Mouse (Mus musculus): ENCODE measurements at regions not wholly inside any gene's neighbourhood (a gene's known extent, or its start where the extent isn't known, plus 50 kb on each side); places are given as distances from the start of the nearest gene placed in this dataset.
"Not testable (repeated sequence)": the region's sequence is repeated elsewhere in the genome, so short reads cannot be mapped to it uniquely, and the experiment has no call there.

DNA sequence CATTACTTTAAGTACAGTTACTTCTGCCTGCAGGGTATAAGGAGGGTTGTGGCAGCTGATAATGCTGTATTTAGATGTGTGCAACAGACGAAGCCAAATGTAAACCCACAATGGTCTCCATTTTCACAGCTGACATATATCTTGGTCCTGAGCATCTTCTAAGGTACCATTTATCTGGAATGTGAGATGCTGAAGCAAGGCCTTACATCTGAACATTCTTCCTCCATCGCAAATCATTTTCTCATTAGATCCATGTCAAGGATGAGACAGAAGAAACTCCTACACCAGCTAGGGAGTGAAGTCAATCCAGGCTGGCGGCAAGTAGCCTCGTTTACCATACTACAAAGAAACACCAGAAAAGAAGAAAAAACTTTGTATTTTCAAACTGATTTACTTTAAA lies 228.4 kb upstream of the Hand2 start:
- TF ChIP-seq CTCF (IDR thresholded peaks at IDR 0.05): no peak
- H3K27ac ChIP-seq: no peak overlapping the region
- intact Hi-C loops (cut with DNase I): no loop called here
- no peak for DNase-seq (ENCODE audit: extremely low spot score in 1 of 2, low spot score in 2 of 2)
- no peak overlapping the region for H3K4me3 ChIP-seq

DNA sequence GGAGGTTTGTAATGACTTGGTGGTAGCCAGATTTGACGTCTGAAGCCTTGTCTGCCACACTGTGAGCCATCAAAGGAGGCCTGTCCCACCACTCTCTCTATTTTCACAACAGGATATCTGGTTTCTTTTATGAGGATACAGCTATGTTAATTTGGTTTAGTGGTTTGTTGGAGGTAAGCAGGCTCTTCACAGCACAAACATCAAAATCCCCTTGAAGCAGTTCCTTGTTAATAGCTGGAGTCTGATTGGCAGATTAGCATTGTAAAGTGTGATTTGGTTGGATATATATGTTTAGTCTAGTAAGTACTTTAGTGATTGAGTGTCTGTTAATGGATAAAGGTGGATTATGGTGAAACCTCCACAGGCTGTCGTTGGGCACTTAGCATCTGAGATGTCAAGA lies 225.6 kb upstream of the Hand2 start:
- no peak for TF ChIP-seq CTCF (IDR thresholded peaks at IDR 0.05)
- intact Hi-C loops (cut with DNase I): no loop called here

DNA sequence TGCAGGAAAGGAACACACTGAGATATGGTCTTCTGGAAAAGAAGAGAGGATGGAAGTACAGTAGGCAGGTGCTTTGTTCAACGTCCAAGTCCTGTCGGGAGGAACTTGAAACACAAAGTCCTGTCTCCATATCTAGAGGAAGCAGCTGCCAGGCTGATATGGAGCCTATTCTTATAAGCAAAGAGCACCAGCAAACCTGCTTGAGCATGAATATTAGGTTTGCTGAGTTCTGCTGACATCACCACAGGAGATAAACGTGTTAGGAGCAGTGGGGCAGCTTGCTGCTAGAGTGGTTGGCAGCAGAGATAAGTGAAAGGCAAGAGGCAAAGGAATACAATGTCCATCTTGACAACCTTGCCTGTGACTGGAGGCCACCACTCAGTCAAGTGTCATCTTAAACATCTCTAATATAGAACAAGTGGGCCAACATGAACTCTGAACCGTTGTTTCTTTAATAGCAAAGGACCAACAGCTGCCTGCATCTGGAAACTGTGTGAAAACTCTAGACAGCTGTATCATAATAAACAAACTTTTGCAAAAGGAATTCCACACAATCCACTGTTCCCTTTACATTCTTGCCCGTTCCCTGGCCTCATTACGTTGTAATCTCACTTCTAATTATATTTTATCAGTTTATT lies 209.9 kb upstream of the Hand2 start:
- DNase-seq (ENCODE audit: extremely low spot score in 1 of 2, low spot score in 2 of 2); H3K4me3 ChIP-seq; H3K27ac ChIP-seq; intact Hi-C loops (cut with DNase I): not testable (repeated sequence)

More for the DNA sequence above, 225.6 kb upstream of the Hand2 start:
- DNase-seq (ENCODE audit: extremely low spot score in 1 of 2, low spot score in 2 of 2): no peak
- H3K4me3 ChIP-seq: no peak overlapping the region
- H3K27ac ChIP-seq: no peak overlapping the region

DNA sequence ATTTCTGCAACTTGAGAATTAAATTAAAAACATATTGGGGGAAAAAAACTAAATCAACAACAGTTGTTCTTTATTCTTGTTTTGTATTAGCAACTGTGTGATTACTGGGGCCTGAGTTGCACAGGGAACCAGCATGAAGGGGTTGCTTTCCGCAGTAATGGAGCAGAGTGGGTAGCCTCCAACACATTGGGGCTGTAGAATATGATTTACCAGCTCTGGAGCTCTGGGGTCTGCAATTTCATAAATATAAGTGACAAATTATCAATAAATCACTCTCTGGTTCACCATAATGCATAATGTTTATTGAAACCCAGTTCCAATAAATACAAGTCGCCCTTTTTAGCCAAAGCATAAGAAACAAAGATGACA lies 209.4 kb upstream of the Hand2 start:
- H3K4me3 ChIP-seq: no peak overlapping the region
- intact Hi-C loops (cut with DNase I): no loop called here
- no peak for TF ChIP-seq CTCF (IDR thresholded peaks at IDR 0.05)

DNA sequence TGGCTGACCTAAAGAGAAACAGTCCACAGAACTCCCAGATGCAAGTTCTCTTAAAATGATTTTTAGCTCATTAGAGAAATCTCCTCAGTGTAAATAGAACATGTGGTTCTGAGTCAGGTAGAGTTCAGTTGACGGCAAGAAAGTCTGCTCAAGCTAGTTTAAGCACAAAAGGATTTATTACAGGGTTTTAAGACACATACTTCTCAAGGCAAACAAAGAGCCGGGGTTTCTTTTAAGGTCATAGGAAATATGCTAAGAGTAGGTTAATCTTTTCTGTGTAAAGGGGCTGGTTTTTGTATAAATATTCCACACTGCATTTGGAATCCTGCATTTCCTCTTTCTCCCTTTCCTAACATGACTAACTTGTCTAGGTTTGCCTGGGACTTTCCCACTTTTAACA lies 206.9 kb upstream of the Hand2 start:
- no peak for TF ChIP-seq CTCF (IDR thresholded peaks at IDR 0.05)
- intact Hi-C loops (cut with DNase I): no loop called here
- H3K4me3 ChIP-seq: no peak overlapping the region

More for the DNA sequence above, 209.4 kb upstream of the Hand2 start:
- DNase-seq (ENCODE audit: extremely low spot score in 1 of 2, low spot score in 2 of 2): no peak
- H3K27ac ChIP-seq: no peak overlapping the region

DNA sequence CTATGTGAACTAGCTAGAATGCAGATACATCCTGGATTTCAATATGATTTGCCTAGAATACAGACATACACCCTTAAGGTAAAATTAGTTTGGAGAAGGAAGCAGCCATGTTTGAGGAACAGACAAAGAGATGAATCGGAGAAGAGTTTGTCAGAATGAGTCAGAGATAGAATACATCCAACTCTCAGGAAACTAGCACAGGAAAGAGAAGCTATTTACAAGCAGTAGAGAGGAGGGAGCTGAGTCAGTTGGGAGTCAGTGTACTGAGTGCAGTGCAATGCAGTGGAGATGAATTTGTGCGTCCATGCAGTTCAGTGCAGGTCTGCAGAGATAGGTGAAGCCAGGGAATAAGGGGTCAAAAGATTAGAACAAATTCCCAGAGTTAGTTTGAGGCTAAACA lies 205.5 kb upstream of the Hand2 start:
- DNase-seq (ENCODE audit: extremely low spot score in 1 of 2, low spot score in 2 of 2): no peak
- no peak overlapping the region for H3K4me3 ChIP-seq
- TF ChIP-seq CTCF (IDR thresholded peaks at IDR 0.05): no peak
- no peak overlapping the region for H3K27ac ChIP-seq
- intact Hi-C loops (cut with DNase I): no loop called here

More for the DNA sequence above, 206.9 kb upstream of the Hand2 start:
- no peak overlapping the region for H3K27ac ChIP-seq
- DNase-seq (ENCODE audit: extremely low spot score in 1 of 2, low spot score in 2 of 2): no peak

DNA sequence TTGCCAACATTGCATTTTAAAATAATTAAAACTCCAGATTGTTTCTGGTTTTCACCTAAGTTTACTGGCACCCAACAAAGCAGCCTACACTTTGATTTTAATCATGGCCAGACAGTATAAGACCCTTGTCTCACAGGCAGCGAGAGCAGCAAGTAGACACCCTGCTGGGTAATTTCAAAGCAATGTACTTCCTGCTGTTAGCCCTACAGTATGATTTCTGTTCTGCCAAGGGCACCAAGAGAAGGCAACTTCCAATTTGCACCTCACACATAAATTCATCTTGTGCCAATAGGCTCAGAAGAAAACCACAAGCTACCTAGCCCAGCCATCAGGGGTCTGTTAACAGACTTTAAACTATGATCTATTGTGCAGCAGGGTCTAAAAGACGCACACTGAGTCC lies 186.7 kb upstream of the Hand2 start:
- intact Hi-C loops (cut with DNase I): no loop called here
- TF ChIP-seq CTCF (IDR thresholded peaks at IDR 0.05): no peak
- no peak for DNase-seq (ENCODE audit: extremely low spot score in 1 of 2, low spot score in 2 of 2)
- no peak overlapping the region for H3K4me3 ChIP-seq
- H3K27ac ChIP-seq: no peak overlapping the region

DNA sequence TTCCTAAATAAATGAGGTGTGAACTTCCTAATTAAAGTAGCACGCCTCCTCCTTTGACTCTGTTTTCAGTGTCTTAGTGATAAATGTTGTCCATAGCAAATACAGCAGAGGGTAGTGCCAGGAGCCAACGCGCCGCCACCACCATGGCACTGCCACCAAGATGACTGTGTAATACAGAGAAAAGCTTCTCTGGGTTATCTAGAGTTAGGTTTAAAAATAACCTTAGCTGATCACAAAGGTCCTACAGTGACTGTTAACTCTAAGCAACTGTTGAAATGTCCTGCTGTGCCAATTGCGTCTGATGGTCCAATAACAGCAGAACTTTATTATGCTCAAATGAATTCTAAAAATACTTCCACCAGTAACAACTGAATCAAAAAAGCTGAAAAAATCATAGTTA lies 186.1 kb upstream of the Hand2 start:
- Histone ChIP-seq H3K27ac (no peak overlapping the region), H3K4me3 (no peak overlapping the region)
- no peak for DNase-seq (ENCODE audit: extremely low spot score in 1 of 2, low spot score in 2 of 2)
- no peak for TF ChIP-seq CTCF (IDR thresholded peaks at IDR 0.05)
- intact Hi-C loops (cut with DNase I): no loop called here

DNA sequence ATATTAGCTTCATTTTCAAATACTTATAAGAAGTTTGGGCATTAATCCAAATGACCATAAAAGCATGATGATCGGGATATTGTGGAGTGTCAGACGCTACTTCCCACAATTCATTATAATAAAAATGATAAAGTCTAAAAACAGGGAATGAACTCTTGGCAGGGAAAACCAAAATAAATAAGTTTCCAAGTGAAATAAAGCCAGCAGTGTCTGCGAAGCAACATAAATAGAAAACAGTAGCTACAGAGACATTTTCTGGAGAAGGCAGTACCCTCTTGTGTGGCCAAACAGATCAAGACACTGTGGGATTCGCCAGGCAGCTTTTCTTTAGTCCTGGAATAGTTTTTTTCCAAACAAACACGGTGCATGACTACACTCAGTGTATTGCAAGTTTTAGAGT lies 172.7 kb upstream of the Hand2 start:
- no peak overlapping the region for H3K27ac ChIP-seq
- no peak for TF ChIP-seq CTCF (IDR thresholded peaks at IDR 0.05)
- no peak for DNase-seq (ENCODE audit: extremely low spot score in 1 of 2, low spot score in 2 of 2)
- intact Hi-C loops (cut with DNase I): no loop called here
- no peak overlapping the region for H3K4me3 ChIP-seq

DNA sequence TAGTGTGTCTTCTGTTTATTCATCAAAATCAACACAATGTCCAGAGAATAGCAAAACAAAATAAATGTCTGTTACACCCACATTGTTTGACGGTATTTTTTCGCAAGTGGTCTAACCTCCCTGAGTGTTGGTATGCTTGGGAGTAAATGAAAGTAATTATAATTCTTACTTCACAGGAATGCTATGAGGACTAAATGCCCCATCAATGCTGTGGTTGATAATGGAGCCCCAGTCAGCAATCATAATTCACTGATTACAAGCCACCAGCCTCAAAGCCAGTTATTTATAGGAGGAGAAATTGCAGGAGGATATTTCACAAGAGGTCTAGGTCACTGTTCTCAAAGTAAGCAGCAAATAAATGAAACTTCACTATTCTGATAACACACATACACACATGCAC lies 129.6 kb upstream of the Hand2 start:
- intact Hi-C loops (cut with DNase I): no loop called here
- no peak overlapping the region for H3K27ac ChIP-seq
- DNase-seq (ENCODE audit: extremely low spot score in 1 of 2, low spot score in 2 of 2): no peak
- no peak overlapping the region for H3K4me3 ChIP-seq
- TF ChIP-seq CTCF (IDR thresholded peaks at IDR 0.05): no peak

DNA sequence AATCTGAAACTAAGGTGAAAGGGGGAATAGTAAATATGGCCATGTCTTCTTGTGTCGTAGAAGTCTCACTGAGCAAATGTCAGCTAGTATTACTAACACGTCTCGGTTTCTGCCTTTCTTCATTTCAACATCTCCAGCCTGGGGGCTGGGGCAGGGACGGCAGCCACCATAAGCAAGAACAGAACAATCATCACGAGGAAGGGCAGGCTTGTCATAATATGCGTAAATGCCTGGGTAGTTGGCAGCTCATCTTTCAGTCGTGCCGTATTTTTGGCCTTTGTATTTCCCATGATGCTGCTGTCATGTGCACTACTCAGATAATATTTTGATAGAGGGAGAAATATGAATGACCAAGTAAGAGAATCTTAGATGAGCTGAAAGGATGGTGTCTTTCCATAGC lies 120.5 kb upstream of the Hand2 start:
- intact Hi-C loops (cut with DNase I): loop anchor here (5.0 kb wide), 1 partner anchor 67 kb away; no protein-coding TSS in a partner anchor
- no peak overlapping the region for H3K27ac ChIP-seq
- no peak overlapping the region for H3K4me3 ChIP-seq
- no peak for DNase-seq (ENCODE audit: extremely low spot score in 1 of 2, low spot score in 2 of 2)
- no peak for TF ChIP-seq CTCF (IDR thresholded peaks at IDR 0.05)

DNA sequence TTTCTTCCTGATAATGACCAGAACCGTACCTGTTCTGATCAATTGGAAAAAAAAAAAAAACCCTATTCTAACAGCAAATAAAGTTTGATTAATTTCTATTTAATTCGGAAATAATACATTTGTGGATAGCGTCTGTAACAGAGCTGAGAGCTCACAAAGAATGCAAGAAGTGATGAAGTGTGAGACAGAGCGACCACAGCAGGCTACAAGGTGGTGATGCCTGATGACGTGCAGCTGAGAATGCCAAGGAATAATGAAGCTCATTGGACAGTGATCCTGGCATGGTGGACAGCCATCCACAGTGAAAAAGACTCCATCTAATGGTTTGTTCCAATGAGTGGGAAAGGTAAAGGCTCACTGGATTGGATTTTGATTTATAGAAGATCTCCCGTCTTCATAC lies 111.2 kb upstream of the Hand2 start:
- H3K4me3 ChIP-seq: no peak overlapping the region
- intact Hi-C loops (cut with DNase I): no loop called here
- TF ChIP-seq CTCF (IDR thresholded peaks at IDR 0.05): no peak
- DNase-seq (ENCODE audit: extremely low spot score in 1 of 2, low spot score in 2 of 2): no peak
- no peak overlapping the region for H3K27ac ChIP-seq

DNA sequence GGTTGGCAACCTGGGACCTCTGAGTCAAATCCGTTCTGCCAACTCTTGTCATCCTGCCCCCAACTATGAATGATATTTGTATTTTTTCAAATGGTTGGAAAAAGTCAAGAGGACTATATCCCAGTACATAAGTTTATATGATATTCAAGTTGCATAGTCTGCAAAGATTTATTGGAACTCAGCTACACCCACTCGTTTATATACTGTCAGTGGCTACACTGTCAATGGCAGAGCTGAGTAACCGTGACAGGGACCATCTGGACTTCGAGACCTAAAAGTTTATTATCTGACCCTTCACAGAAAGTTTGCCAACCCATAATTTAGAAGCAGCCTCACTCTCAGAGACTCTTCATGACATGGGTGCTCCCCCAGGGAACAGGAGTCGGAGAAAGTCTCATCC lies 107.7 kb upstream of the Hand2 start:
- Histone ChIP-seq H3K27ac (no peak overlapping the region), H3K4me3 (no peak overlapping the region)
- no peak for DNase-seq (ENCODE audit: extremely low spot score in 1 of 2, low spot score in 2 of 2)
- intact Hi-C loops (cut with DNase I): no loop called here
- no peak for TF ChIP-seq CTCF (IDR thresholded peaks at IDR 0.05)
